Mouse (Mus musculus): ENCODE data around the gene Bloc1s6. TPM values are rescaled to one million over a fixed set of nuclear protein-coding genes. Genes with fewer than 3 reads are reported as not detected.

Gene Bloc1s6
- polyA plus RNA-seq (2017; shearing (Covaris generic)) = 51.1 TPM

GRCm38 (mm10) chr2:122737894-122738830, at the start of gene Bloc1s6:
Bloc1s6 (plus strand) TSS chr2:122738503.

DNA sequence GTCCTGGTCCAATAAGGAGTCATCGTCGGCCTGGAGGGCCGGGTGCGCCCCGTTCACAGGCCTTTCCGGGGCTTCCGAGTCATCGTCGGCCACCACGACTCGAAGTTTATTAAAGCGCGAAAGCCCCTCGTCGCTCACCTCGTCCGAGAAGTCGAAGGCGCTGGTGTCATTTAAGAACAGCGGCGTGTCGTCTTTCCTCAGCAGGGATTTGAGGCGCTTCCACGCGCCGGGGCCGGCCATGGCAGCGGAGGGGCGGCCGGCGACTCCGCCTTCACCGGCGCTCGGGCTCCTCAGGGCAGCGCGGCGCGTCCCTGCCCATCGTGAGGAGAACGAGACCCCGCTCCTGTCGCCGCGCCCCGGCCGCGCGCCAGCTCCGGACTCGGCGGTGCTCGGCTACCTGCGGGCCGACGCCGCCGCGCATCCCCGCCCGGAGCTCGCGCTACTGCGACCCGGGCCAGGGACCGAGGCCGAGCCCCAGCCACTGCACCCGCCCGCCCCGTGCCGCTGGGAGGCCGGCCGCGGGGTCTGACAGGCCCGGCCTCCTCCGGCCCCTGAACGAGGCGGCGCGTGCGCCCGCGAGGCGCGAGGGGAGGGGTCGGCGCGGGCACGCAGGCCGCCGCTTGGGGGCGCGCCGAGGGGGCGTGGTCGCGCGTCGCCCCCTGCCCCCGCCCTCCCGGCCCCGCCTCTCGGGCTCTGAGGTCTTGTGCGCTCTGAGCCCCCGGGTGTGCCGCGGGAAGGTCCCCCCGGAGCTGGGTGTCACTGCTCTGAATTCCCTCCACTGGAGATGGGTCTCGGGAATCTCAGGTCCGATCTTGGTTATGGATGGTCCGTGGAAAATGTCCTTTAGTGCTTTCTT, 35.9 kb upstream of the Bloc1s6 start, which contains the start of gene Slc30a4:
TSS of gene Slc30a4 (minus strand) at position 483 of the 856 bp plus-strand sequence.

GRCm38 (mm10) chr2:122765071-122765793, 26.9 kb downstream of the Bloc1s6 start, which contains the start of gene Sqor:
Sqor (plus strand) TSS chr2:122765237.

Other genes starting within 250 kb of the Bloc1s6 start
- gene Gatm, start 127.2 kb upstream of the Bloc1s6 start, polyA plus RNA-seq (2017; shearing (Covaris generic)) = 0.34 TPM
- not detected for gene AA467197, start 101.5 kb upstream of the Bloc1s6 start, polyA plus RNA-seq (2017; shearing (Covaris generic))
- gene Slc30a4, start 35.8 kb upstream of the Bloc1s6 start, polyA plus RNA-seq (2017; shearing (Covaris generic)) = 3.3 TPM
- 23.0 TPM for gene Sqor, start 26.7 kb downstream of the Bloc1s6 start, polyA plus RNA-seq (2017; shearing (Covaris generic))

Measured in CD4-positive, CD25-positive, alpha-beta regulatory T cell (primary cell).